Mouse (Mus musculus) lung, embryonic 14.5 days (tissue): ENCODE data around the gene Slc2a5. TPM values are rescaled to one million over a fixed set of nuclear protein-coding genes. Genes with fewer than 3 reads are reported as not detected.

Source experiments
- ATAC-seq: fragments of 200-750 bp; cut with Nextera tagmentation; 2 replicates; pipeline ENCODE4 v1.8.0; 2017; ENCODE audit warnings: mild to moderate bottlenecking, moderate TSS enrichment, moderate library complexity; ENCODE audit not compliant: insufficient read depth
- DNase-seq: peaks from one replicate; pipeline ENCODE4 v3.0.0-alpha.2; 2015
- H3K27ac ChIP-seq: fragments of 300-500 bp; sonication (generic); 2 replicates; pipeline ENCODE4 v1.5.1; 2014; ENCODE audit warnings: low read depth, mild to moderate bottlenecking, moderate library complexity
- H3K27me3 ChIP-seq: fragments of 300-500 bp; sonication (generic); 2 replicates; pipeline ENCODE4 v1.6.1; 2014; ENCODE audit warnings: low read length, control low read depth; ENCODE audit not compliant: insufficient read depth
- H3K36me3 ChIP-seq: fragments of 300-500 bp; sonication (generic); 2 replicates; pipeline ENCODE4 v1.6.1; 2014; ENCODE audit warnings: control low read depth; ENCODE audit not compliant: insufficient read depth
- H3K4me1 ChIP-seq: fragments of 300-500 bp; sonication (generic); 2 replicates; pipeline ENCODE4 v1.6.1; 2014; ENCODE audit warnings: antibody characterized with exemption, control low read depth; ENCODE audit not compliant: insufficient read depth
- H3K4me2 ChIP-seq: fragments of 300-500 bp; sonication (generic); 2 replicates; pipeline ENCODE4 v1.6.1; 2014; ENCODE audit warnings: mild to moderate bottlenecking
- H3K4me3 ChIP-seq: fragments of 300-500 bp; sonication (generic); 2 replicates; pipeline ENCODE4 v1.5.1; 2014; ENCODE audit warnings: low read depth, low read length
- H3K9ac ChIP-seq: fragments of 300-500 bp; sonication (generic); 2 replicates; pipeline ENCODE4 v1.6.1; 2014
- H3K9me3 ChIP-seq: fragments of 300-500 bp; sonication (generic); 2 replicates; pipeline ENCODE4 v1.6.1; 2016; ENCODE audit warnings: low read depth, low read length, control low read depth
- CTCF ChIP-seq: IDR thresholded peaks from 2 replicates; pipeline ENCODE4 v1.5.1; 2016; ENCODE audit warnings: antibody characterized with exemption, low read depth
- WGBS: fragments of 180-500 bp; shearing (Covaris S2); extraction: QIAGEN DNeasy Blood & Tissue Kit; methylation state at CpG from one replicate; pipeline ENCODE4 v1.1.7; 2014; 5-methylcytosine and 5-hydroxymethylcytosine counted together
- polyA plus RNA-seq: library from polyadenylated mRNA; unstranded; fragments of >200 nt; fragmentation: Nextera tagmentation; extraction: Ambion mirVana; gene quantifications from 2 replicates; pipeline ENCODE4 v1.2.1, GENCODE M21; 2014

Slc2a5 gene
- polyA plus RNA-seq, 1 experiment from 2014 or later, result 0.70 TPM

GRCm38 (mm10) chr4:150152483-150152882 lies 33.4 kb downstream of the Slc2a5 start:
- no peak overlapping the region for H3K27ac ChIP-seq
- ATAC-seq, result no peak

GRCm38 (mm10) chr4:150155301-150155700 lies 36.2 kb downstream of the Slc2a5 start:
- H3K9ac ChIP-seq, result no peak overlapping the region
- ATAC-seq, result no peak
- no peak overlapping the region for H3K4me3 ChIP-seq
- H3K27me3 ChIP-seq, result no peaks in the 10 kb centered on the region
- 85% methylated on average over 4 of the region's 4 CpGs for WGBS
- no peak for DNase-seq
- H3K4me2 ChIP-seq, result no peak overlapping the region
- no peak overlapping the region for H3K27ac ChIP-seq
- TF ChIP-seq CTCF, result no peak
- no peaks in the 10 kb centered on the region for H3K4me1 ChIP-seq
- H3K36me3 ChIP-seq, result no peaks in the 10 kb centered on the region
- no peaks in the 10 kb centered on the region for H3K9me3 ChIP-seq

More at GRCm38 (mm10) chr4:150152483-150152882, 33.4 kb downstream of the Slc2a5 start:
- Histone ChIP-seq H3K9ac (no peak overlapping the region), H3K4me3 (no peak overlapping the region), H3K4me2 (no peak overlapping the region), H3K36me3 (no peaks in the 10 kb centered on the region), H3K4me1 (no peaks in the 10 kb centered on the region), H3K9me3 (no peaks in the 10 kb centered on the region), H3K27me3 (no peaks in the 10 kb centered on the region)
- 68% methylated on average over 8 of the region's 8 CpGs for WGBS
- no peak for TF ChIP-seq CTCF
- DNase-seq, result no peak

- Histone ChIP-seq H3K36me3 (no peaks in the 10 kb centered on the region), H3K9ac (no peak overlapping the region), H3K9me3 (no peaks in the 10 kb centered on the region), H3K4me1 (no peaks in the 10 kb centered on the region), H3K4me3 (no peak overlapping the region), H3K4me2 (no peak overlapping the region), H3K27ac (no peak overlapping the region), H3K27me3 (no peaks in the 10 kb centered on the region)
- no peak for TF ChIP-seq CTCF
- ATAC-seq (no peak), DNase-seq (no peak)
- WGBS, result 74% methylated on average over 4 of the region's 4 CpGs
These were observed 36.6 kb downstream of the Slc2a5 start for GRCm38 (mm10) chr4:150155731-150156130.

GRCm38 (mm10) chr4:150157348-150157882 lies 38.3 kb downstream of the Slc2a5 start:
- WGBS, result 65% methylated on average over 14 of the region's 14 CpGs
- H3K27ac ChIP-seq, result no peak overlapping the region
- H3K4me2 ChIP-seq, result no peak overlapping the region
- H3K4me3 ChIP-seq, result no peak overlapping the region
- H3K9ac ChIP-seq, result no peak overlapping the region
- no peaks in the 10 kb centered on the region for H3K4me1 ChIP-seq
- no peaks in the 10 kb centered on the region for H3K9me3 ChIP-seq
- H3K27me3 ChIP-seq, result no peaks in the 10 kb centered on the region
- DNase-seq, result no peak
- no peak for ATAC-seq
- TF ChIP-seq CTCF, result no peak
- H3K36me3 ChIP-seq, result no peaks in the 10 kb centered on the region

GRCm38 (mm10) chr4:150159458-150159857 lies 40.4 kb downstream of the Slc2a5 start:
- no peak for TF ChIP-seq CTCF
- H3K27ac ChIP-seq, result no peak overlapping the region
- no peak overlapping the region for H3K9ac ChIP-seq
- 77% methylated on average over 2 of the region's 2 CpGs for WGBS
- H3K4me2 ChIP-seq, result no peak overlapping the region
- H3K4me1 ChIP-seq, result no peaks in the 10 kb centered on the region
- H3K27me3 ChIP-seq, result no peaks in the 10 kb centered on the region
- no peaks in the 10 kb centered on the region for H3K9me3 ChIP-seq
- DNase-seq, result no peak
- H3K4me3 ChIP-seq, result no peak overlapping the region
- no peaks in the 10 kb centered on the region for H3K36me3 ChIP-seq
- no peak for ATAC-seq

- Histone ChIP-seq H3K27me3 (no peaks in the 10 kb centered on the region), H3K9me3 (no peaks in the 10 kb centered on the region), H3K36me3 (no peaks in the 10 kb centered on the region), H3K9ac (no peak overlapping the region), H3K4me2 (no peak overlapping the region), H3K27ac (no peak overlapping the region), H3K4me3 (no peak overlapping the region), H3K4me1 (no peaks in the 10 kb centered on the region)
- DNase-seq (no peak), ATAC-seq (no peak)
- 72% methylated on average over 13 of the region's 13 CpGs for whole genome bisulfite sequencing
- TF ChIP-seq CTCF, result peak; percentile 46
These were observed 43.6 kb downstream of the Slc2a5 start for GRCm38 (mm10) chr4:150162561-150163169.

GRCm38 (mm10) chr4:150164875-150165274 lies 45.8 kb downstream of the Slc2a5 start:
- peak overlapping the region; percentile 40; the same call in 1 of the 2 replicates for H3K4me2 ChIP-seq
- H3K9me3 ChIP-seq, result no peaks in the 10 kb centered on the region
- ATAC-seq, result no peak
- DNase-seq, result peak; percentile 39
- 0 out of 2 replicates have a peak overlapping the region, but pooled peaks have one; percentile 9 for H3K4me3 ChIP-seq
- WGBS, result 34% methylated on average over 13 of the region's 13 CpGs
- H3K4me1 ChIP-seq, result no peaks in the 10 kb centered on the region
- no peak overlapping the region for H3K27ac ChIP-seq
- no peaks in the 10 kb centered on the region for H3K27me3 ChIP-seq
- no peaks in the 10 kb centered on the region for H3K36me3 ChIP-seq
- no peak for TF ChIP-seq CTCF
- H3K9ac ChIP-seq, result no peak overlapping the region
